Mouse (Mus musculus): ENCODE measurements around the gene Hmgcl. TPM values are rescaled to one million over a fixed set of nuclear protein-coding genes. Genes with fewer than 3 reads are reported as not detected.
A peak's percentile ranks its signal among the peaks of the same experiment; 100 is the strongest.

Gene Hmgcl
- polyA plus RNA-seq, 1 experiment from 2014 or later: 91.4 TPM

- no peaks in the 10 kb centered on the region for H3K9me3 ChIP-seq (replicated peaks)
- ATAC-seq (ENCODE audit: insufficient read depth): no peak
- H3K4me2 ChIP-seq: no peak overlapping the region
- H3K27me3 ChIP-seq: no peaks in the 10 kb centered on the region
- no peak overlapping the region for H3K9ac ChIP-seq
- peaks cover 57% of the 10 kb centered on the region for H3K4me1 ChIP-seq (replicated peaks)
- no peak overlapping the region for H3K27ac ChIP-seq (replicated peaks)
- WGBS (ENCODE audit: insufficient replicate concordance): 24% methylated on average over 5 of the region's 5 CpGs
- peaks cover 51% of the 10 kb centered on the region for H3K36me3 ChIP-seq (replicated peaks)
- no peak overlapping the region for H3K4me3 ChIP-seq (replicated peaks)
Measured at GRCm38 (mm10) chr4:135960717-135961116, 14.5 kb downstream of the Hmgcl start.

- H3K27me3 ChIP-seq: no peaks in the 10 kb centered on the region
- no peaks in the 10 kb centered on the region for H3K9me3 ChIP-seq (replicated peaks)
- ATAC-seq (ENCODE audit: insufficient read depth): no peak
- H3K27ac ChIP-seq (replicated peaks): no peak overlapping the region
- WGBS (ENCODE audit: insufficient replicate concordance): 77% methylated on average over 5 of the region's 5 CpGs
- no peak overlapping the region for H3K4me3 ChIP-seq (replicated peaks)
- no peak overlapping the region for H3K4me2 ChIP-seq
- H3K36me3 ChIP-seq (replicated peaks): peaks cover 50% of the 10 kb centered on the region
- H3K9ac ChIP-seq: no peak overlapping the region
- H3K4me1 ChIP-seq (replicated peaks): peaks cover 62% of the 10 kb centered on the region
Measured at GRCm38 (mm10) chr4:135961709-135962108, 15.5 kb downstream of the Hmgcl start.

GRCm38 (mm10) chr4:135962198-135962597 lies 15.9 kb downstream of the Hmgcl start:
- H3K27me3 ChIP-seq: no peaks in the 10 kb centered on the region
- no peaks in the 10 kb centered on the region for H3K9me3 ChIP-seq (replicated peaks)
- no peak overlapping the region for H3K27ac ChIP-seq (replicated peaks)
- peak overlapping the region; percentile 76; the same call in 1 of the 2 replicates for H3K4me3 ChIP-seq (replicated peaks)
- WGBS (ENCODE audit: insufficient replicate concordance): 84% methylated on average over 7 of the region's 7 CpGs
- peaks cover 62% of the 10 kb centered on the region for H3K4me1 ChIP-seq (replicated peaks)
- 0 out of 2 replicates have a peak overlapping the region, but pooled peaks have one; percentile 99 for H3K4me2 ChIP-seq
- ATAC-seq (ENCODE audit: insufficient read depth): no peak
- H3K36me3 ChIP-seq (replicated peaks): peaks cover 53% of the 10 kb centered on the region
- peak overlapping the region; percentile 33; the same call in 1 of the 2 replicates for H3K9ac ChIP-seq

GRCm38 (mm10) chr4:135962946-135963345 lies 16.7 kb downstream of the Hmgcl start:
- Histone ChIP-seq H3K4me2 (peak overlapping the region; percentile 99), H3K9ac (peak overlapping the region; percentile 69), H3K4me3 (replicated peaks) (peak overlapping the region; percentile 76), H3K27ac (replicated peaks) (peak overlapping the region; percentile 75), H3K9me3 (replicated peaks) (no peaks in the 10 kb centered on the region), H3K4me1 (replicated peaks) (peaks cover 55% of the 10 kb centered on the region), H3K27me3 (no peaks in the 10 kb centered on the region), H3K36me3 (replicated peaks) (peaks cover 53% of the 10 kb centered on the region)
- 8% methylated on average over 15 of the region's 15 CpGs for WGBS (ENCODE audit: insufficient replicate concordance)
- peak; percentile 4 for ATAC-seq (ENCODE audit: insufficient read depth)

- peak within 1 kb of the TSS; percentile 82 for H3K9ac ChIP-seq
- peak within 1 kb of the TSS; percentile 76 for H3K4me3 ChIP-seq (replicated peaks)
- peak within 1 kb of the TSS; percentile 99 for H3K4me2 ChIP-seq
- ATAC-seq (ENCODE audit: insufficient read depth): peak; percentile 90
- under 1% methylated on average over 56 of the region's 56 CpGs for WGBS (ENCODE audit: insufficient replicate concordance)
- peak within 1 kb of the TSS; percentile 76 for H3K27ac ChIP-seq (replicated peaks)
- H3K36me3 ChIP-seq (replicated peaks): peaks cover 55% of the 10 kb centered on the region
- no peaks in the 10 kb centered on the region for H3K27me3 ChIP-seq
- H3K9me3 ChIP-seq (replicated peaks): no peaks in the 10 kb centered on the region
- peaks cover 50% of the 10 kb centered on the region for H3K4me1 ChIP-seq (replicated peaks)
Measured at GRCm38 (mm10) chr4:135963457-135964193, 17.4 kb downstream of the Hmgcl start, which contains the start of gene Gale. Gene Gale (plus strand): TSS chr4:135963727.

GRCm38 (mm10) chr4:135964426-135964825 lies 18.2 kb downstream of the Hmgcl start:
- peak overlapping the region; percentile 99 for H3K4me2 ChIP-seq
- H3K9ac ChIP-seq: peak overlapping the region; percentile 82
- H3K27ac ChIP-seq (replicated peaks): peak overlapping the region; percentile 76
- no peaks in the 10 kb centered on the region for H3K9me3 ChIP-seq (replicated peaks)
- peaks cover 56% of the 10 kb centered on the region for H3K36me3 ChIP-seq (replicated peaks)
- ATAC-seq (ENCODE audit: insufficient read depth): peak; percentile 19
- peaks cover 43% of the 10 kb centered on the region for H3K4me1 ChIP-seq (replicated peaks)
- 2% methylated on average over 12 of the region's 12 CpGs for WGBS (ENCODE audit: insufficient replicate concordance)
- no peaks in the 10 kb centered on the region for H3K27me3 ChIP-seq
- H3K4me3 ChIP-seq (replicated peaks): peak overlapping the region; percentile 76

- no peaks in the 10 kb centered on the region for H3K27me3 ChIP-seq
- H3K9me3 ChIP-seq (replicated peaks): no peaks in the 10 kb centered on the region
- H3K9ac ChIP-seq: 0 out of 2 replicates have a peak overlapping the region, but pooled peaks have one; percentile 8
- H3K4me1 ChIP-seq (replicated peaks): peaks cover 38% of the 10 kb centered on the region
- WGBS (ENCODE audit: insufficient replicate concordance): 71% methylated on average over 9 of the region's 9 CpGs
- peak overlapping the region; percentile 76 for H3K27ac ChIP-seq (replicated peaks)
- peak overlapping the region; percentile 99 for H3K4me2 ChIP-seq
- peaks cover 56% of the 10 kb centered on the region for H3K36me3 ChIP-seq (replicated peaks)
- ATAC-seq (ENCODE audit: insufficient read depth): no peak
- H3K4me3 ChIP-seq (replicated peaks): peak overlapping the region; percentile 76
Measured at GRCm38 (mm10) chr4:135965113-135965512, 18.9 kb downstream of the Hmgcl start.

GRCm38 (mm10) chr4:135966283-135966682 lies 20.0 kb downstream of the Hmgcl start:
- no peaks in the 10 kb centered on the region for H3K9me3 ChIP-seq (replicated peaks)
- no peak overlapping the region for H3K27ac ChIP-seq (replicated peaks)
- no peak overlapping the region for H3K4me3 ChIP-seq (replicated peaks)
- H3K27me3 ChIP-seq: no peaks in the 10 kb centered on the region
- peaks cover 51% of the 10 kb centered on the region for H3K36me3 ChIP-seq (replicated peaks)
- no peak overlapping the region for H3K4me2 ChIP-seq
- H3K9ac ChIP-seq: no peak overlapping the region
- H3K4me1 ChIP-seq (replicated peaks): peaks cover 39% of the 10 kb centered on the region
- 84% methylated on average over 16 of the region's 16 CpGs for WGBS (ENCODE audit: insufficient replicate concordance)
- no peak for ATAC-seq (ENCODE audit: insufficient read depth)

- peaks cover 41% of the 10 kb centered on the region for H3K36me3 ChIP-seq (replicated peaks)
- no peak overlapping the region for H3K4me2 ChIP-seq
- WGBS (ENCODE audit: insufficient replicate concordance): 83% methylated on average over 18 of the region's 18 CpGs
- H3K27me3 ChIP-seq: no peaks in the 10 kb centered on the region
- H3K4me1 ChIP-seq (replicated peaks): peaks cover 45% of the 10 kb centered on the region
- H3K9ac ChIP-seq: no peak overlapping the region
- H3K4me3 ChIP-seq (replicated peaks): no peak overlapping the region
- H3K27ac ChIP-seq (replicated peaks): no peak overlapping the region
- no peaks in the 10 kb centered on the region for H3K9me3 ChIP-seq (replicated peaks)
- ATAC-seq (ENCODE audit: insufficient read depth): no peak
Measured at GRCm38 (mm10) chr4:135967086-135967760, 21.0 kb downstream of the Hmgcl start.

GRCm38 (mm10) chr4:135968271-135968869 lies 22.1 kb downstream of the Hmgcl start:
- Histone ChIP-seq H3K36me3 (replicated peaks) (peaks cover 40% of the 10 kb centered on the region), H3K4me3 (replicated peaks) (no peak overlapping the region)

More at GRCm38 (mm10) chr4:135968271-135968869, 22.1 kb downstream of the Hmgcl start:
- Histone ChIP-seq H3K27me3 (no peaks in the 10 kb centered on the region), H3K9me3 (replicated peaks) (no peaks in the 10 kb centered on the region), H3K4me1 (replicated peaks) (peaks cover 48% of the 10 kb centered on the region), H3K27ac (replicated peaks) (no peak overlapping the region), H3K4me2 (no peak overlapping the region), H3K9ac (no peak overlapping the region)
- WGBS (ENCODE audit: insufficient replicate concordance): 67% methylated on average over 19 of the region's 19 CpGs
- ATAC-seq (ENCODE audit: insufficient read depth): no peak

All from liver, embryonic 15.5 days (tissue).